Mouse (Mus musculus) brain, embryonic 14.5 days (tissue): Measurements from ENCODE around the gene Mef2b.

Experiments
- CTCF ChIP-seq: fragments of 200-500 bp; IDR thresholded peaks from 2 replicates; pipeline ENCODE4 v1.5.1; 2012; ENCODE audit warnings: inconsistent platforms, mild to moderate bottlenecking, moderate library complexity, borderline replicate concordance; ENCODE audit not compliant: insufficient read depth, insufficient read length; ENCODE audit errors: extremely low read depth
- POLR2A ChIP-seq: fragments of 200-500 bp; IDR thresholded peaks from 2 replicates; pipeline ENCODE4 v1.6.1; 2012; ENCODE audit warnings: mild to moderate bottlenecking, inconsistent platforms, borderline replicate concordance; ENCODE audit not compliant: poor library complexity, insufficient read depth, insufficient read length, severe bottlenecking; ENCODE audit errors: extremely low read depth

DNA sequence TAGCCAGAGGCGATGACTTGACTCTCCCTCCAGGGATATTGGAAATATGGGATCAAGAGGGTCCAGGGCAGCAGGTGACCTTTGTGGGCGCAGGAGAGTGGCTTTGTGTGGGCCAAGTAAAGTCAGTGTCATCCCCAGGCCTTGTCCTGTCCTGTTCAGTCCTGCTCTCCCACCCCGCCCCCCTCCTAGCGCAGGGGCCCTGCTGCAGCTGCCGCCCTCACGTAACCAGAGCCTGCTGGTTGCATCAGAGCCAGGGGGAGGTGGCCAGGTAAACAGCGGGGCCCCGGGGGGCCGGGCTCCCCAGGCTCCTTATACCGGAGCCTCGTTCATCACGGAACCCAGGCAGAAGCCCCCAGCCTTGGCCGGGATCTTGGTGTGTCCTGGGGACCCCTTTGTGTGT lies 10.6 kb downstream of the Mef2b start:
- TF ChIP-seq CTCF, result no peak
- no peak for TF ChIP-seq POLR2A
